Mouse (Mus musculus): Measurements from ENCODE around the gene Add2.

- no peak for TF ChIP-seq CTCF (IDR thresholded peaks at IDR 0.05; ENCODE audit: low read depth)
- no peak for TF ChIP-seq EP300 (IDR thresholded peaks at IDR 0.05; ENCODE audit: low read depth)
These were observed 124.2 kb downstream of the Add2 start for GRCm38 (mm10) chr6:86152676-86153075.

Data from liver, postnatal 0 days (tissue).